Mouse (Mus musculus) embryonic facial prominence, embryonic 12.5 days (tissue): ENCODE results near the gene Psmd12. TPM values are rescaled to one million over a fixed set of nuclear protein-coding genes. Genes with fewer than 3 reads are reported as not detected.

Experiments used
- ATAC-seq: fragments of 200-750 bp; cut with Nextera tagmentation; 2 replicates; pipeline ENCODE4 v1.8.0; 2017; ENCODE audit not compliant: insufficient number of reproducible peaks, insufficient read depth, low FRiP score, low TSS enrichment
- H3K27ac ChIP-seq: fragments of 300-500 bp; sonication (generic); 2 replicates; pipeline ENCODE4 v1.5.1; 2016; ENCODE audit warnings: mild to moderate bottlenecking
- H3K27me3 ChIP-seq: fragments of 300-500 bp; sonication (generic); 2 replicates; pipeline ENCODE4 v1.6.1; 2016; ENCODE audit warnings: mild to moderate bottlenecking, moderate library complexity
- H3K36me3 ChIP-seq: fragments of 300-500 bp; sonication (generic); 2 replicates; pipeline ENCODE4 v1.6.1; 2016; ENCODE audit warnings: mild to moderate bottlenecking
- H3K4me1 ChIP-seq: fragments of 300-500 bp; sonication (generic); 2 replicates; pipeline ENCODE4 v1.6.1; 2016
- H3K4me2 ChIP-seq: fragments of 300-500 bp; sonication (generic); replicated peaks from 2 replicates; pipeline ENCODE4 v1.6.1; 2016; ENCODE audit warnings: mild to moderate bottlenecking, moderate library complexity
- H3K4me3 ChIP-seq: fragments of 300-500 bp; sonication (generic); 2 replicates; pipeline ENCODE4 v1.5.1; 2016; ENCODE audit warnings: mild to moderate bottlenecking
- H3K9ac ChIP-seq: fragments of 300-500 bp; sonication (generic); 2 replicates; pipeline ENCODE4 v1.6.1; 2016; ENCODE audit warnings: mild to moderate bottlenecking, moderate library complexity
- H3K9me3 ChIP-seq: fragments of 300-500 bp; sonication (generic); 2 replicates; pipeline ENCODE4 v1.6.1; 2016; ENCODE audit warnings: mild to moderate bottlenecking, moderate library complexity
- WGBS: fragments of 180-500 bp; shearing (Covaris S2); methylation state at CpG from one replicate; pipeline ENCODE4 v1.1.7; 2016; 5-methylcytosine and 5-hydroxymethylcytosine counted together
- polyA plus RNA-seq: library from polyadenylated mRNA; unstranded; fragments of >200 nt; fragmentation: Nextera tagmentation; extraction: Ambion mirVana; gene quantifications from 2 replicates; pipeline ENCODE4 v1.2.1, GENCODE M21; 2016

The Psmd12 gene
- polyA plus RNA-seq, 1 experiment from 2014 or later, result 181 TPM

- 86% methylated on average over 12 of the region's 12 CpGs for WGBS
- Histone ChIP-seq H3K27ac (no peak overlapping the region), H3K36me3 (no peaks in the 10 kb centered on the region), H3K4me3 (no peak overlapping the region), H3K4me1 (peaks cover 12% of the 10 kb centered on the region), H3K9me3 (no peaks in the 10 kb centered on the region), H3K27me3 (no peaks in the 10 kb centered on the region), H3K4me2 (no peak overlapping the region), H3K9ac (no peak overlapping the region)
- no peak for ATAC-seq
Measured at GRCm38 (mm10) chr11:107463251-107463681, 16.0 kb upstream of the Psmd12 start.

GRCm38 (mm10) chr11:107464141-107464540, 15.1 kb upstream of the Psmd12 start:
- no peak for ATAC-seq
- Histone ChIP-seq H3K4me2 (no peak overlapping the region), H3K27me3 (no peaks in the 10 kb centered on the region), H3K27ac (no peak overlapping the region), H3K4me1 (peaks cover 16% of the 10 kb centered on the region), H3K9me3 (no peaks in the 10 kb centered on the region), H3K36me3 (no peaks in the 10 kb centered on the region), H3K4me3 (no peak overlapping the region), H3K9ac (no peak overlapping the region)
- 40% methylated on average over 6 of the region's 6 CpGs for WGBS

- ATAC-seq, result no peak
- 92% methylated on average over 4 of the region's 4 CpGs for WGBS
- H3K9ac ChIP-seq, result no peak overlapping the region
Measured at GRCm38 (mm10) chr11:107465041-107465440, 14.2 kb upstream of the Psmd12 start.

GRCm38 (mm10) chr11:107465969-107466368, 13.3 kb upstream of the Psmd12 start:
- Histone ChIP-seq H3K4me2 (no peak overlapping the region), H3K36me3 (no peaks in the 10 kb centered on the region), H3K9ac (no peak overlapping the region), H3K27ac (no peak overlapping the region), H3K27me3 (no peaks in the 10 kb centered on the region), H3K4me1 (peaks cover 16% of the 10 kb centered on the region), H3K4me3 (no peak overlapping the region), H3K9me3 (no peaks in the 10 kb centered on the region)
- 60% methylated on average over 1 of the region's 1 CpGs for WGBS
- ATAC-seq, result no peak

More at GRCm38 (mm10) chr11:107465041-107465440, 14.2 kb upstream of the Psmd12 start:
- H3K9me3 ChIP-seq, result no peaks in the 10 kb centered on the region
- no peak overlapping the region for H3K4me3 ChIP-seq
- H3K4me2 ChIP-seq, result no peak overlapping the region
- no peak overlapping the region for H3K27ac ChIP-seq
- H3K36me3 ChIP-seq, result no peaks in the 10 kb centered on the region
- no peaks in the 10 kb centered on the region for H3K27me3 ChIP-seq
- H3K4me1 ChIP-seq, result peaks cover 16% of the 10 kb centered on the region

GRCm38 (mm10) chr11:107466611-107467391, 12.5 kb upstream of the Psmd12 start:
- H3K9me3 ChIP-seq, result no peaks in the 10 kb centered on the region
- H3K4me1 ChIP-seq, result peaks cover 19% of the 10 kb centered on the region
- no peak for ATAC-seq
- no peaks in the 10 kb centered on the region for H3K36me3 ChIP-seq
- no peak overlapping the region for H3K9ac ChIP-seq
- no peak overlapping the region for H3K27ac ChIP-seq
- no peaks in the 10 kb centered on the region for H3K27me3 ChIP-seq
- 63% methylated on average over 6 of the region's 6 CpGs for WGBS
- no peak overlapping the region for H3K4me2 ChIP-seq
- no peak overlapping the region for H3K4me3 ChIP-seq

GRCm38 (mm10) chr11:107468252-107469030, 10.8 kb upstream of the Psmd12 start:
- H3K9ac ChIP-seq, result peak overlapping the region; percentile 89
- no peaks in the 10 kb centered on the region for H3K27me3 ChIP-seq
- H3K4me2 ChIP-seq, result peak overlapping the region; percentile 72
- WGBS, result 16% methylated on average over 16 of the region's 16 CpGs
- no peaks in the 10 kb centered on the region for H3K9me3 ChIP-seq
- H3K36me3 ChIP-seq, result no peaks in the 10 kb centered on the region
- no peak for ATAC-seq
- H3K4me1 ChIP-seq, result peaks cover 25% of the 10 kb centered on the region
- peak overlapping the region; percentile 84 for H3K4me3 ChIP-seq
- H3K27ac ChIP-seq, result peak overlapping the region; percentile 98

GRCm38 (mm10) chr11:107469031-107469522, 10.2 kb upstream of the Psmd12 start:
- Histone ChIP-seq H3K4me3 (peak overlapping the region; percentile 84), H3K4me2 (peak overlapping the region; percentile 72), H3K36me3 (no peaks in the 10 kb centered on the region), H3K4me1 (peaks cover 25% of the 10 kb centered on the region), H3K9ac (peak overlapping the region; percentile 89), H3K9me3 (no peaks in the 10 kb centered on the region), H3K27me3 (no peaks in the 10 kb centered on the region), H3K27ac (peak overlapping the region; percentile 98)
- under 1% methylated on average over 38 of the region's 38 CpGs for WGBS
- peak; percentile 88 for ATAC-seq

- peak; percentile 36 for ATAC-seq
- Histone ChIP-seq H3K9ac (peak overlapping the region; percentile 89), H3K4me1 (peaks cover 25% of the 10 kb centered on the region), H3K9me3 (no peaks in the 10 kb centered on the region), H3K27ac (peak overlapping the region; percentile 98), H3K4me2 (peak overlapping the region; percentile 72), H3K27me3 (no peaks in the 10 kb centered on the region), H3K4me3 (peak overlapping the region; percentile 84), H3K36me3 (no peaks in the 10 kb centered on the region)
- WGBS, result under 1% methylated on average over 57 of the region's 59 CpGs
Measured at GRCm38 (mm10) chr11:107469523-107470371, 9.5 kb upstream of the Psmd12 start.

GRCm38 (mm10) chr11:107470521-107471041, 8.7 kb upstream of the Psmd12 start, which contains the start of gene Pitpnc1:
Gene Pitpnc1 (minus strand): TSS chr11:107470699.
- Histone ChIP-seq H3K36me3 (no peaks in the 10 kb centered on the region), H3K9ac (peak within 1 kb of the TSS; percentile 89), H3K9me3 (no peaks in the 10 kb centered on the region), H3K27ac (peak within 1 kb of the TSS; percentile 98), H3K4me1 (peaks cover 25% of the 10 kb centered on the region), H3K27me3 (no peaks in the 10 kb centered on the region), H3K4me3 (peak within 1 kb of the TSS; percentile 84), H3K4me2 (peak within 1 kb of the TSS; percentile 72)
- under 1% methylated on average over 37 of the region's 37 CpGs for WGBS
- ATAC-seq, result peak; percentile 86

GRCm38 (mm10) chr11:107471071-107471720, 8.1 kb upstream of the Psmd12 start:
- WGBS, result 2% methylated on average over 11 of the region's 11 CpGs
- Histone ChIP-seq H3K27me3 (no peaks in the 10 kb centered on the region), H3K4me2 (peak overlapping the region; percentile 72), H3K36me3 (no peaks in the 10 kb centered on the region), H3K4me3 (peak overlapping the region; percentile 84), H3K9me3 (no peaks in the 10 kb centered on the region), H3K9ac (peak overlapping the region; percentile 89), H3K4me1 (peaks cover 25% of the 10 kb centered on the region), H3K27ac (peak overlapping the region; percentile 98)
- ATAC-seq, result no peak
